Mouse (Mus musculus) megakaryocyte, embryonic 14.5 days (primary cell): ENCODE results near the gene Zfp786. TPM values are rescaled to one million over a fixed set of nuclear protein-coding genes. Genes with fewer than 3 reads are reported as not detected.
"Not testable (repeated sequence)": the region's sequence is repeated elsewhere in the genome, so short reads cannot be mapped to it uniquely, and the experiment has no call there.

Experiments
- H3K27me3 ChIP-seq: replicated peaks from 2 replicates; pipeline ENCODE3; 2012; ENCODE audit warnings: inconsistent platforms
- H3K36me3 ChIP-seq: replicated peaks from 2 replicates; pipeline ENCODE3; 2012; ENCODE audit warnings: low read length, inconsistent platforms, mixed read lengths
- H3K4me1 ChIP-seq: 2 replicates; pipeline ENCODE4 v1.6.1; 2012; ENCODE audit warnings: inconsistent platforms
- H3K4me3 ChIP-seq: replicated peaks from 2 replicates; pipeline ENCODE3; 2012; ENCODE audit warnings: moderate library complexity, mild to moderate bottlenecking, inconsistent platforms
- H3K9me3 ChIP-seq: 2 replicates; pipeline ENCODE4 v1.6.1; 2012; ENCODE audit warnings: inconsistent platforms
- FLI1 ChIP-seq: IDR thresholded peaks from 2 replicates; pipeline ENCODE4 v1.6.1; 2012; ENCODE audit warnings: low read length, inconsistent platforms, mixed read lengths
- GATA1 ChIP-seq: IDR thresholded peaks from 3 replicates; pipeline ENCODE4 v1.6.1; 2012; ENCODE audit warnings: mixed read lengths, low read length, inconsistent platforms, borderline replicate concordance
- polyA plus RNA-seq: library from polyadenylated mRNA; stranded (reverse); fragments of >175 nt; gene quantifications from 2 replicates; pipeline ENCODE4 v1.2.3, GENCODE M21; 2012; ENCODE audit warnings: low replicate concordance; ENCODE audit not compliant: insufficient read depth

Zfp786 gene
- polyA plus RNA-seq, 1 experiment, result not detected

DNA sequence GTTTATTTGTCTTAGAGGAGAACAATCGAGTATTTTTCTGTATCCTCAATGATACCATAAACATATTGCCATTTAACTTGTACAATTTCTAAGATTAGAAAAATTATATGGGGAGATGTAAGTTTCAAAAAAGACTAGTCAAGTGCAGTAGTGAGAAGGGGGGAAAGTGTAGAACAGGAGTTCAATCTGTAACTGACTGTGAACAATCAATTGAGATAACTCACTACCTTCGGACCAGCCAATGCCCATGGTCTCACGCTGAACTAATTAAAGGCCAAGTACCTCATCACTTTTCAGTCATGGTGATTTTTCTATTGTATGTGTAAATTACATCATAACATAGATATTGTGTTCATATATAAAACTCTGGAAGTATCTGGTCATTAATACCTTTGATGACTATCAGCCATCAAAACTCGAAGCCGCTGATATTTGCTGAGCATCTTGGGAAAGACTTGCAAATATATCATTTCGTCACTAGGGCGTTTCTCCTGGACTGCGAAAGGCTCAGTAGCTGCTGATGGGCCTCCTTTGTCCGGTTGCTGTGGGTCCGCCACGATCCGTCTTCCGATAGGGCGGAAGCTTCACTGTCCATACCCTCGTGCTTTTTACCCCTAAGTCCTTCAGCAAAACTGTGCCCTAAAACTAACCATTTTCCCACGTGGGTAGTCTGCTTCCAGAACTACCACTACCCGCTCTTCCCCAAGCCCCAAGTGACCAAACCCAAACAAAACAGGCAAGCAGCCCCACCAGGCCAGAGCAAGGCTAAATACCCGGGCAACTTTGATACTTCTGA is 42.5 kb downstream of the Zfp786 start:
- peak overlapping the region; percentile 90 for H3K4me3 ChIP-seq
- no peaks in the 10 kb centered on the region for H3K27me3 ChIP-seq
- H3K36me3 ChIP-seq, result peaks cover 5% of the 10 kb centered on the region
- H3K9me3 ChIP-seq, result no peaks in the 10 kb centered on the region
- H3K4me1 ChIP-seq, result peaks cover 70% of the 10 kb centered on the region
- TF ChIP-seq GATA1 (no peak), FLI1 (no peak)

DNA sequence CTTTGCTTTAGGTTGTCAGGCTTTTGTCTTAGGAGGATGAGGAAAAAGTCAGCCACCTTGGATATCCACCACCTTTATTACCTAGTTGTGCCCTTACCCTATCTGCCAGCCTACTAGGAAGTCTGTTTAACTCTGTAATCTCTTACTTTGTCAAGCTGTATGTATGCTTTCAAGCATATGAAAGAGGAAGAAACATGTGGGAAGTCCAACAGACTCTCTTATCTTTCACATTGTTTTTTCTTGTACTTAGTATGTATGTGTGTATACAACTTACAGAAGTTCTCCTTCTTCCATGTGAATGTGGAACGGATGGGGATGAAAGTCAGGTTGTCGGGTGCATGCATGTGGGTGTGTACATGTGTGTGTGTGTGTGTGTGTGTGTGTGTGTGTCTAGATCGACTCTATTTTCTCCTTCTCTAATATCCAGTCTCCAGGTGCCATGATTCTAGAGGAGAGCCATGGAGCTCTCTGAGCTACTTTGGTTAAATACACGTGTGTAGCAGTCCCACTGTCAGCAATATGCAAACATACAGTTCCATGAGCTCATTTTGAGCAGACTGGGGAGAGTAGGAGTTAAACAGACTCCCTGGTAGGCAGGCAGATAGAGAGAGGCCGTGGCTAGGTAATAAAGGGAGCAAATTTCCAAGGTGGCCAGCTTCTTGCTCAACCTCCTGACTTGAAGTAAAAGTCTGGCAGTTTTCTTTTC is 45.8 kb downstream of the Zfp786 start:
- peaks cover 50% of the 10 kb centered on the region for H3K4me1 ChIP-seq
- H3K36me3 ChIP-seq, result no peaks in the 10 kb centered on the region
- H3K4me3 ChIP-seq, result no peak overlapping the region
- H3K9me3 ChIP-seq, result no peaks in the 10 kb centered on the region
- H3K27me3 ChIP-seq, result no peaks in the 10 kb centered on the region
- TF ChIP-seq GATA1 (no peak), FLI1 (no peak)

DNA sequence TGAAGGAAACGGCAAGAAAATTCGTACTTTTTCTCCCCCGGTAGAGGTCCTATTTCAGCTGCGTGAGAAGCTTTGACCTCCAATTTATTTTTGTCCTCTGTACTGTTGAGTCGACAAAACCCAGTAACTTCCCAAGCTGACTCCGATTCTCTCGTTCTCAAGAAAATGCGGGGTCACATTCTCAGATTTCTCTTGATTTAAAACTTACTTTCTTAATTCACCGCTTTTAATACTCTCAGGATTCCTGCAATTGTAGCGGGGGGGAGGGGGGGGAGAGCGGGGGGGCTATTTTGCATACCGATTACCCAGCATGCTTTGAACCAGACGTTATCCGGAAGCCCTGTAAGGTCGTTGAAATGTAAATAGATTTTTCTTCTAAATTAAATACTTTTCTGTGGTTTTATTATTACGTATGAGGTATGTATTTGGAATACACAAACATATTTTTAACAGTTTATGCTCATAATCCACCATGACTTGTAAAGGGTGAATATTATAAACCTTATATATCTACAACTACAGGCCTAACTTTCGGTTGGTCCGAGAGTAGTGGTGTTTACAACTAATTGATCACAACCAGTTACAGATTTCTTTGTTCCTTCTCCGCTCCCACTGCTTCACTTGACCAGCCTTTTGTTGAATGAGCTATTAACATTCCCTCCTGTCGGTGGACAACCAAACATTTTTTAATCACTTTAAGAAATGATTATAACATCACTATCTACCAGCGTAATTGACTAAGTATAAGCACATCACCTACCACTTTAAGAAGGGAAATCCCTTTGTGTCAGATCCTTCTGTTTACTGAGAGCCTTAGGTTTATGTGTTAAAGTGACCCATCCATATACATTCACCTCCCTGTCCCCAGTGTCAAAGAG is 49.3 kb downstream of the Zfp786 start:
- Histone ChIP-seq H3K27me3 (no peaks in the 10 kb centered on the region), H3K36me3 (no peaks in the 10 kb centered on the region), H3K9me3 (no peaks in the 10 kb centered on the region), H3K4me3 (peak overlapping the region; percentile 90), H3K4me1 (peaks cover 34% of the 10 kb centered on the region)
- no peak for TF ChIP-seq GATA1
- TF ChIP-seq FLI1, result no peak

DNA sequence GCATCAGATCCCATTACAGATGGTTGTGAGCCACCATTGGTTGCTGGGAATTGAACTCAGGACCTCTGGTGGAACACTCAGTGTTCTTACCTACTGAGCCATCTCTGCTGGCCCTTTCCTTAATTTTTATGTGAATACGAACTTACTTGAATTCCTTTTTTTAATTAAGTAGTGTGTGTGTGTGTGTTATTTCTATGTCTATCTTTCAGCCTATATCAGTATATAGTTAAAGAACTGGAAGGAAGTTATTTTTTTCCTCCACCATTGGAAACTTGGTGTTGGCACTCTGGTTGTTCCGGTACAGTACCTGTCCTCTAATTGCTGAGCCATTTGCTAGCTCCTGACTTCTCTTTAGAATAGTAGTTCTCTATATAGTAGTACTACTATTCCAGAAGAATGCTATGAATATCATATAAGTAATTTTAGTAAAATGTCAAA is 50.1 kb downstream of the Zfp786 start:
- Histone ChIP-seq H3K4me1 (peaks cover 31% of the 10 kb centered on the region), H3K9me3 (no peaks in the 10 kb centered on the region), H3K27me3 (no peaks in the 10 kb centered on the region), H3K4me3 (peak overlapping the region; percentile 90), H3K36me3 (no peaks in the 10 kb centered on the region)
- TF ChIP-seq FLI1 (no peak), GATA1 (no peak)

- H3K4me3 ChIP-seq, result peak overlapping the region; percentile 86
- H3K9me3 ChIP-seq, H3K4me1 ChIP-seq, H3K27me3 ChIP-seq, H3K36me3 ChIP-seq: not testable (repeated sequence)
Measured at GRCm38 (mm10) chr6:47771760-47772159, 58.9 kb downstream of the Zfp786 start.

GRCm38 (mm10) chr6:47771113-47771512 is 59.6 kb downstream of the Zfp786 start:
- not testable (repeated sequence) for H3K27me3 ChIP-seq, H3K36me3 ChIP-seq, H3K4me3 ChIP-seq, H3K9me3 ChIP-seq, H3K4me1 ChIP-seq

GRCm38 (mm10) chr6:47769861-47770260 is 60.8 kb downstream of the Zfp786 start:
- not testable (repeated sequence) for H3K36me3 ChIP-seq, H3K4me3 ChIP-seq, H3K9me3 ChIP-seq, H3K4me1 ChIP-seq, H3K27me3 ChIP-seq

Other genes starting within 250 kb of the Zfp786 start
- 9.4 TPM in 1 of 2 replicates, not detected in the other for gene Ezh2, start 235.5 kb downstream of the Zfp786 start, polyA plus RNA-seq
- 2.8 TPM in 1 of 2 replicates, not detected in the other for gene Pdia4, start 17.4 kb downstream of the Zfp786 start, polyA plus RNA-seq
- 0.58 and 1.5 TPM in 2 replicates for gene Zfp398, start 4.8 kb upstream of the Zfp786 start, polyA plus RNA-seq
- 6.7 and 17.1 TPM in 2 replicates for gene Zfp282, start 46.3 kb upstream of the Zfp786 start, polyA plus RNA-seq
- 5.4 and 5.7 TPM in 2 replicates for gene Zfp212, start 89.6 kb upstream of the Zfp786 start, polyA plus RNA-seq
- 3.0 TPM in 1 of 2 replicates, not detected in the other for gene Zfp956, start 122.5 kb upstream of the Zfp786 start, polyA plus RNA-seq
- 27.0 and 39.0 TPM in 2 replicates for gene Zfp777, start 218.0 kb upstream of the Zfp786 start, polyA plus RNA-seq